Mouse (Mus musculus) liver, embryonic 14.5 days (tissue): Measurements from ENCODE around the gene Aamp. TPM values are rescaled to one million over a fixed set of nuclear protein-coding genes. Genes with fewer than 3 reads are reported as not detected.
A peak's percentile ranks its signal among the peaks of the same experiment; 100 is the strongest.

Source experiments
- ATAC-seq: fragments of 200-750 bp; cut with Nextera tagmentation; 2 replicates; pipeline ENCODE4 v1.8.0; 2017; ENCODE audit warnings: moderate number of reproducible peaks, mild to moderate bottlenecking, moderate library complexity; ENCODE audit not compliant: insufficient read depth
- DNase-seq, 3 experiments: peaks; one replicate each; pipeline ENCODE4 v3.0.0-alpha.2; 2012 to 2013; ENCODE audit warnings: low read depth in 3 of 3, low spot score in 3 of 3
- H3K27ac ChIP-seq: fragments of 300-500 bp; sonication (generic); 2 replicates; pipeline ENCODE4 v1.5.1; 2014; ENCODE audit warnings: moderate library complexity, mild to moderate bottlenecking, control low read depth, inconsistent platforms
- H3K27me3 ChIP-seq: fragments of 300-500 bp; sonication (generic); 2 replicates; pipeline ENCODE4 v1.6.1; 2014; ENCODE audit warnings: mild to moderate bottlenecking, low read length, moderate library complexity; ENCODE audit not compliant: control insufficient read depth, insufficient read depth
- H3K36me3 ChIP-seq: fragments of 300-500 bp; sonication (generic); replicated peaks from 2 replicates; pipeline ENCODE4 v1.6.1; 2014; ENCODE audit warnings: low read depth; ENCODE audit not compliant: control insufficient read depth, insufficient read depth
- H3K4me1 ChIP-seq, 2 experiments: fragments of 200-500 bp in 1 of 2; fragments of 300-500 bp in 1 of 2; sonication (generic) in 1 of 2; replicated peaks; 2 replicates each; pipeline ENCODE4 v1.6.1; 2012 to 2014; ENCODE audit warnings: antibody characterized with exemption in 1 of 2, inconsistent platforms in 1 of 2, low read length in 1 of 2; ENCODE audit not compliant: control insufficient read depth in 2 of 2, insufficient read depth in 2 of 2
- H3K4me2 ChIP-seq: fragments of 300-500 bp; sonication (generic); 2 replicates; pipeline ENCODE4 v1.6.1; 2014; ENCODE audit warnings: low read depth, mild to moderate bottlenecking, control low read depth, moderate library complexity
- H3K4me3 ChIP-seq, 2 experiments: fragments of 200-500 bp in 1 of 2; fragments of 300-500 bp in 1 of 2; sonication (generic) in 1 of 2; 2 replicates each; pipeline ENCODE4 v1.5.1; 2012 to 2014; ENCODE audit warnings: low read depth in 2 of 2, low read length in 2 of 2, mild to moderate bottlenecking in 2 of 2, control low read depth in 1 of 2, inconsistent platforms in 1 of 2, moderate library complexity in 1 of 2; ENCODE audit not compliant: insufficient read depth in 1 of 2
- H3K9ac ChIP-seq: fragments of 300-500 bp; sonication (generic); replicated peaks from 2 replicates; pipeline ENCODE4 v1.6.1; 2014; ENCODE audit warnings: mild to moderate bottlenecking, control low read depth, moderate library complexity
- H3K9me3 ChIP-seq: fragments of 300-500 bp; sonication (generic); 2 replicates; pipeline ENCODE4 v1.6.1; 2016; ENCODE audit warnings: low read length, mixed read lengths; ENCODE audit not compliant: control insufficient read depth
- CTCF ChIP-seq: IDR thresholded peaks from 2 replicates; pipeline ENCODE4 v1.5.1; 2016; ENCODE audit warnings: antibody characterized with exemption, low read depth, control low read depth
- EP300 ChIP-seq: IDR thresholded peaks from 2 replicates; pipeline ENCODE4 v1.6.1; 2016; ENCODE audit warnings: antibody characterized with exemption, low read depth
- WGBS: fragments of 180-500 bp; shearing (Covaris S2); extraction: QIAGEN DNeasy Blood & Tissue Kit; methylation state at CpG from one replicate; pipeline ENCODE4 v1.1.7; 2014; ENCODE audit not compliant: insufficient replicate concordance; 5-methylcytosine and 5-hydroxymethylcytosine counted together
- polyA plus RNA-seq, 2 experiments: library from polyadenylated mRNA; depleted of rRNA in 1 of 2; stranded (reverse) in 1 of 2; unstranded in 1 of 2; fragments of >200 nt; fragmentation: Nextera tagmentation in 1 of 2; extraction: Ambion mirVana in 1 of 2; gene quantifications; 2 replicates each; pipeline versions ENCODE4 v1.2.1 to v1.2.3; 2012 to 2014

The Aamp gene
- polyA plus RNA-seq, 2 experiments, result 55.8 to 84.4 TPM

- peak; percentile 48; the same call in 1 of the 2 replicates for ATAC-seq
- H3K27ac ChIP-seq, result no peak overlapping the region; the same call in 1 of the 2 replicates
- H3K27me3 ChIP-seq, result no peaks in the 10 kb centered on the region
- H3K9ac ChIP-seq, result no peak overlapping the region
- H3K36me3 ChIP-seq, result peaks cover 47% of the 10 kb centered on the region
- H3K4me3 ChIP-seq, result no peak overlapping the region
- peaks cover 0 to 16% of the 10 kb centered on the region in 2 experiments; a peak in 3 of 4 replicates for H3K4me1 ChIP-seq
- TF ChIP-seq EP300 (no peak), CTCF (no peak)
- peak overlapping the region; percentile 11; the same call in 1 of the 2 replicates for H3K4me2 ChIP-seq
- no peaks in the 10 kb centered on the region for H3K9me3 ChIP-seq
- 41% methylated on average over 1 of the region's 1 CpGs for WGBS
- peak in 1 of 3 experiments; percentile 42 for DNase-seq
These were observed 35.7 kb downstream of the Aamp start for GRCm38 (mm10) chr1:74248799-74249198.

GRCm38 (mm10) chr1:74245525-74245924 is 39.0 kb downstream of the Aamp start:
- WGBS, result 67% methylated on average over 2 of the region's 2 CpGs
- Histone ChIP-seq H3K36me3 (peaks cover 20% of the 10 kb centered on the region), H3K4me1 (peaks cover 3 to 17% of the 10 kb centered on the region in 2 experiments), H3K4me2 (no peak overlapping the region), H3K9me3 (no peaks in the 10 kb centered on the region), H3K27me3 (no peaks in the 10 kb centered on the region), H3K27ac (no peak overlapping the region), H3K9ac (no peak overlapping the region), H3K4me3 (no peak overlapping the region)
- no peak for ATAC-seq
- TF ChIP-seq CTCF (no peak), EP300 (no peak)
- DNase-seq, result no peak

- Histone ChIP-seq H3K36me3 (no peaks in the 10 kb centered on the region; the same call in 1 of the 2 replicates), H3K27me3 (no peaks in the 10 kb centered on the region), H3K4me1 (peaks cover 28 to 31% of the 10 kb centered on the region in 2 experiments), H3K9ac (no peak overlapping the region), H3K4me3 (no peak overlapping the region), H3K4me2 (0 out of 2 replicates have a peak overlapping the region, but pooled peaks have one; percentile 99), H3K27ac (no peak overlapping the region), H3K9me3 (no peaks in the 10 kb centered on the region)
- TF ChIP-seq CTCF (no peak), EP300 (no peak)
- 56% methylated on average over 4 of the region's 4 CpGs for WGBS
- no peak for ATAC-seq
- no peak for DNase-seq
These were observed 43.7 kb downstream of the Aamp start for GRCm38 (mm10) chr1:74240832-74241231.

GRCm38 (mm10) chr1:74240311-74240710 is 44.2 kb downstream of the Aamp start:
- Histone ChIP-seq H3K4me2 (peak overlapping the region; percentile 99), H3K36me3 (no peaks in the 10 kb centered on the region; the same call in 1 of the 2 replicates), H3K27ac (no peak overlapping the region; the same call in 1 of the 2 replicates), H3K9ac (0 out of 2 replicates have a peak overlapping the region, but pooled peaks have one; percentile 1), H3K4me3 (no peak overlapping the region), H3K4me1 (peaks cover 28 to 31% of the 10 kb centered on the region in 2 experiments), H3K9me3 (no peaks in the 10 kb centered on the region), H3K27me3 (no peaks in the 10 kb centered on the region)
- 57% methylated on average over 6 of the region's 6 CpGs for WGBS
- no peak for DNase-seq
- TF ChIP-seq CTCF, result no peak
- TF ChIP-seq EP300, result no peak
- no peak for ATAC-seq

- peak overlapping the region; percentile 82 for H3K27ac ChIP-seq
- H3K9me3 ChIP-seq, result no peaks in the 10 kb centered on the region
- H3K4me1 ChIP-seq, result peaks cover 28 to 31% of the 10 kb centered on the region in 2 experiments
- peak overlapping the region in 1 of 2 experiments; percentile 96; a peak in 2 of 4 replicates for H3K4me3 ChIP-seq
- ATAC-seq (no peak), DNase-seq (no peak)
- no peaks in the 10 kb centered on the region; the same call in 1 of the 2 replicates for H3K36me3 ChIP-seq
- peak overlapping the region; percentile 95 for H3K9ac ChIP-seq
- peak overlapping the region; percentile 99 for H3K4me2 ChIP-seq
- no peaks in the 10 kb centered on the region for H3K27me3 ChIP-seq
- no peak for TF ChIP-seq CTCF
- TF ChIP-seq EP300, result no peak
- 17% methylated on average over 11 of the region's 11 CpGs for WGBS
These were observed 44.9 kb downstream of the Aamp start for GRCm38 (mm10) chr1:74239618-74240017.
